Mouse (Mus musculus) CD8-positive naive resting alpha-beta T cell, adult 2 months (primary cell): ENCODE data around the gene Gga2.

ENCODE experiments used
- DNase-seq, 2 experiments: peaks; one replicate each; pipeline ENCODE4 v3.0.0; 2022; ENCODE audit warnings: low read depth in 2 of 2, low spot score in 2 of 2

Gga2 gene

DNA sequence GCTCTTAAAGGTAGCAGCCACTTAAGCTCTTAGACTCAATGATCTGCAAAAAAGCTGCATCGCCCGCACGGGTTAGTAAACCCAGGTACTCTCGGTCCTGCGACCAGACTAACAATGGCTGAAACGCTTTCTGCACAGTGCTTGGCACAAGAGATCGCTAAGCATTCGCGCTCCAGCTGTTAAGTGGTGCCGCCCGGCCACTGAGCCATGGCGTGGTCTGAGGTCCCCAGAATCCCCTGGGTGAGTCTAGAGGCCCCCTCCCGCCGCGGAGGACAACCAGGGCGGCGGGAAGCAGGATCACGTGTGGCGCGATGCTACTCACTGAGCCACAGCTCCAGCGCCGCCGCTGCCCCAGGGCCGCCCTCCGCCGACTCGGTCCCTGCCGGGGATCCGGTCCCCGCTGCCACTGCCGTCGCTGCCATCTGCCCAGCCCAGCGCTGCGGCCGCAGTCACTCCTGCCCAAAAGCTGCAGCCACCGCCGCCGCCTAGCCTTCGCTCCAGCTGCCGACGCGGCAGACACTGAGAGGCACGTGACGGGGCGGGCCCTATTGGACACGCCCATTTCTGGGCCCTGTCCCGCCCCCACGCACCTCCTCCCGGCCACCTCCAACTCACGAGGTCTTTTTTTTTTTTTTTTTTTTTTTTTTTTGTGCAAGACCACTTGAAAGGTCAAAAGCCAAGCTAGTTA is at the start of gene Gga2:
TSS of gene Gga2 (minus strand) at position 556 of the 688 bp plus-strand sequence.
- DNase-seq = peak; percentile 48 to 73

- DNase-seq = peak in 1 of 2 experiments; percentile 4
Observed at GRCm38 (mm10) chr7:122067517-122068381, 46.7 kb upstream of the Gga2 start.

- DNase-seq = peak; percentile 89 to 96
Observed at GRCm38 (mm10) chr7:122066945-122067516, 46.0 kb upstream of the Gga2 start, which contains the start of the genes Ubfd1 and Ears2. TSS of gene Ubfd1 (plus strand) at chr7:122067175. TSS of gene Ears2 (minus strand) at chr7:122067263.

DNA sequence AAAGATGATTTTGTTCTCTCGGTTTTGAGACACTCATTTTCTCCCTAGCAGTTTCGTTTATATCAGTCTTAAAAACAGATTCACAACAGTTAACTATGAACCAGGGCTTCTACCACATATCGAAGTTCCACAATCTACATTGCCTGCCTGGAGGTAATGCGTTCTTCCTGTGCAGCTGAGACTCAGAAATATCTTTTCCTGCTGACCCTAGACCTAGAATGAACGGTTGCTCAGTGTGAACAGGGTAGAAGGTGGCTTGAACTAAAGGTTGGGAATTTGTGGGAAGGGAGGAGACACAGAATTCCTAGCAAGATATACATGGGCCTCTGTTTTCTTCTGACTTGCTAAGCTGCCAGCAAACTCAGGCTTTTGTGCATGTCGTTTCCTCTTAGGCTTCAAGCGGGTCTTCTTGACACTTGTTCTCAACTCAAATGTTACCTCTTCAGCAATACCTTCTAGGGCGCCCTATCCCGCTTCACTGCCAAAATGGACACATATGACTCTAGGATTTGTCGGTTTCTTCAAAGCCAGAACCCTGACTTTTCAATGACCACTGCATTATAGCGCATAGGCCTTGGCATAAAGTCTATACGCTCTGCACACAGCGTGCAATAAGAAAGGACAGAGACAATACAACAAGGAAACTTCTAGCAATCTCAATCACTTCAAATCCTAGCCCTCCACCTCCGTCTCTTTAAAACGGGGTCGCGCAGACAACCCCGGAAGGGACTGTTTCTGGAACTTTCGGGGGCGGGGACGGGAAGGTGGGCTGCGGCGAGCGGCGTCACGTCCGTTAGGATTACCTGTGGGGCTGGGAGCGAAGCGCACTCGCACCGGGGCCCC is 45.3 kb upstream of the Gga2 start:
- no peak for DNase-seq

GRCm38 (mm10) chr7:122065656-122066055 is 44.6 kb upstream of the Gga2 start:
- no peak for DNase-seq

GRCm38 (mm10) chr7:122056633-122057032 is 35.6 kb upstream of the Gga2 start:
- no peak for DNase-seq

- DNase-seq = no peak
Observed at GRCm38 (mm10) chr7:122050834-122051233, 29.8 kb upstream of the Gga2 start.

- no peak for DNase-seq
Observed at GRCm38 (mm10) chr7:122048191-122048590, 27.2 kb upstream of the Gga2 start.

DNA sequence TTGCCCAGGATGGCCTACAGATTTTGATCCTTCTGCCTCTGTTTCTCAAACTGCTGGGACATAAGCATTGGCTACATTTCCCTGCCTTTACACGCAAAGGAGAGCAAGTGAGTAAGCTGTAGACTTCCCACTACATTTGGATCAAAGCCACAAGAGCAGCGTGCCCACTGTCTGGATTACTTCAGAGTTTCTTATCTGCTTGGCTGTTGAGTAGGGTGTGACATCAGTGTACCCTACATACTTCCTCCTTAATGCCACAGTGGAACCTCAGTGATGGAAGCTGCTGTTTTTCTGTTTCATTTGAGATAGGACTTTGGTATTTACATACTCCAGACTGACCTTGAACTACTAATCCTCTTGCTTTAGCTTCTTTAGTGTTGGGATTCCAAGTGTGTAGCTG is 25.8 kb upstream of the Gga2 start:
- DNase-seq = no peak

DNA sequence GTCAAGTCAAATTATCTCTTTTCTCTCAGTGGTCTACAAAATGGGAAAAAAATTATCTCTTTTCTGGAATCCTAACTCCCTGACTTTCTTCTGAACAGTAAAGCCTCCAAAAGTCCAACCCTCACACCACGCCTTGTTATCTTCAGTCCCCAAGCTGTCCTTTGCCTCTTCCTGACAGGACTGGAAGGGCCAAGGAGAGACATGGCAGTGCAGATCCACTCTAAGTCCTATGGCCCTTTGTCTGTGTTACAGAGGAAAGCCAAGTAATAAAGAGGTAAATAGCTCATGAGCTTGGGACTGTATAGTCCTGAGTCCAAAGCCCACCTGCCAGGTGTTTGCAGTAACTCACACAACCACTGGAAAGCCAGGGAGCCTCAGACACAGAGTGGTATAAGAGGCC is 24.7 kb upstream of the Gga2 start:
- DNase-seq = no peak

- DNase-seq = no peak
Observed at GRCm38 (mm10) chr7:122045181-122045634, 24.2 kb upstream of the Gga2 start.

- DNase-seq = no peak
Observed at GRCm38 (mm10) chr7:122044106-122044505, 23.1 kb upstream of the Gga2 start.

DNA sequence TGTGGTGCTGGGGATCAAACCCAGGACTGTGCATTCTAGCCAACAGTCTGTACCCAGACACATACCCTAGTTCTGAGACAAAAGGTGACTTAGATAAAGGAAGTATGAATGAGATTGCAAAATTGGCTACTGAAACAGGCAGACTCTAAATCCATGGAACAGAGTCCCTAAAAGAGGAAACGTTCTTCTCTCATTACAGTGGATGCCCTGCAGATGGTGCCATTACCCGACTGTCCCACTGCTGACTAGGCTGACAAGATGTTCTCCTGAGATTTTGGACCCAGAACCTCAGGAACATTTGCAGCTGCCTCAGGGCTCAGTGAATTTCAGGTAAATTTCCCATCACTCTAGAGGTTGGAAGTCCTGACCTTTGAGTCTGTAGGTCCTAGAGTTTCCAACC is 13.3 kb upstream of the Gga2 start:
- DNase-seq = no peak

DNA sequence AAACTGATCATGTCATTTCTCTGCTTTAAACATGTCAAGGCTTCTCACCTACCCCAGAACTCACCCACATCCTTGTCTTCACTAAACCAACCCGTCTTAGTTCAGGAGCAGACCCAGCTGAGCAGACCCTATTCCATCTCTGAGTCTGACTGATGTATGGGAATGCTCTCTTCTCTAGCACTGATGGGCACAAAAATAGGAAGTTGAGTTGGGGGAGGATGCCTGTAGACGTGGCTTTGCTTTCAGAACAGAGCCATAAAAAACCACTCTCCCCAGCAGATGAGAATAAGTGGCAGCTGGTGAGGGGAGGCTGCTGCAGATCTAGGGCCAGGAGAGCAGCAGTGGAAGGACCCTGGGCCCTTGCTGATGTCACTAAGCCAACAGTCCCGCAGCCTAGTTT is 12.3 kb upstream of the Gga2 start:
- DNase-seq = no peak

DNA sequence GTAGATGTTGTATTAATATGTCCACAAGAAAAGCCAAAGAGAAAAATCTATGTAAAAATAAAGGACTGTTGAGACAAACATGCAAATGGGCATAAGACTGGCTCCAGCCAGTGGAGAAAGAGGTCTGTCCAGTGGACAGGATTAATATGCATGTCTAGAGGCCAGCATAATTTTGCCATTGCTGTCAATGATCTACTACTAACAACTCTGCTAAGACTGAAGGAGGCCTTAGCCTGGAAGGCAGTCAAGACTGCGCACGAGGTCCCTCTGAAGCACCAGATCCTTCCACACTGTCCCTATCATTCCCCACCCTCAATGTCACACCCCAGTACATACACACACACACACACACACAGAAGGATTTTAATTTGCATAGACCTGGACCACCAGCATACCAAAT is 1.1 kb upstream of the Gga2 start:
- no peak for DNase-seq

- DNase-seq = no peak
Observed at GRCm38 (mm10) chr7:122020273-122020666, 752 bp downstream of the Gga2 start.

DNA sequence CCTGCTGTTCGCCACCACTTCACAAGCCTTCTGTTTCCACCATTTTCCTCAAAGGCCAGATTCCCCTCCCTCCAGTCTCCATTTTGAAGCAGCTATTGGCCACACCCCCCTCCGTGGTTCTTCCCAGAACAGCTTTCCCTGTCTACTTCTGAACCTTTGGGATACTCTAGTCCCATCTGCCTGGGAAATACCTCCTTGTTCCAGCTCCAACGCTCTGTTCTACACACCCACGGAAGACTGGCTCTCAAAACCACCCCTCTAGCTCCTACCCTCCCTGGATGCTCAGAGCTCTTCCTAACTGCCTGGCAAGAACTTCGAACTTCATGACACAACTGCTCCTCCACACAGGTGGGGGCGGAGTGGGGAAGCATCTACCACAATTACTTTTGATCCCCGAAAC is 2.0 kb downstream of the Gga2 start:
- no peak for DNase-seq

GRCm38 (mm10) chr7:122018247-122018646 is 2.8 kb downstream of the Gga2 start:
- DNase-seq = no peak

- no peak for DNase-seq
Observed at GRCm38 (mm10) chr7:122015734-122016133, 5.3 kb downstream of the Gga2 start.

DNA sequence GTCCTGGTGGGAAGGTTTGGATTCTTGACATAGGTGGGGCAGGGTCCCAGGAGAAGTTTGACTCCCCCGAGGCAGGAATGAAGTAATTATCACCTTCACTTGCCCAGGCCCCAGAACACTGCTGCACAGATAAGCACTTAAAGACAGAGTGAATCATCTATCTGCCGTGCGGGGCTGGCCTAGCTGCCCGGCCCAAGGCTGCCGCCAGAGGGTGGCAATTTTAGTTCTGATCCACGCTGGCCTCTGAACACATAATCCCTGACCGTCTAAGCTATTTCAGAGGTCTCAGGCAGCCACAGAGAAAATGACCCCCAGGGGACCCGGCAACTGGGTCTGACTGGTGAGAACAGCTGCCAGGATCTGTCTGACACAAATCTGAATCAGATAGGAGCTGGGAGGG is 5.9 kb downstream of the Gga2 start:
- DNase-seq = no peak

DNA sequence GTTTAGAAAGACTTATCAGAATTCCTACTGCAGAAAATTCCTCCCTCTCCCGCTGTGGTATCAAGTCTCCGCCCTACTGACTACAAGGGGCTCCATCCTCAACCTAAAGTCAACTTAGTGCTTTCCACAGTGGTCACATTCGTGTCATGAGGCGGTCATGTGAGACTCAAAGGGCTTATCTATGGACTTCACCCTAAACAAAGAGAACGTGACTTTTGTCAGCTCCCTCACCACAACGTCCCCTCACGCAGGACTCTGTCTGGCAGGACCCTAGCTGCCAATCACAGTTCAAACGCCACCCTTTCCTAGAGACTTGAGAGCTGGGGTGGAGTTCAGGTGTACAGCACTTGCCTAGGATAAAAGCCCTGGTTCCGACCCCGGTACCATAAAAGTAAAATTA is 8.1 kb downstream of the Gga2 start:
- no peak for DNase-seq
